Mouse (Mus musculus): ENCODE data around the gene Tubb2a. TPM values are rescaled to one million over a fixed set of nuclear protein-coding genes. Genes with fewer than 3 reads are reported as not detected.

Tubb2a gene
- polyA plus RNA-seq (2015; fragmentation: Nextera tagmentation; extraction: Ambion mirVana) = 182 and 192 TPM in 2 replicates

- WGBS = under 1% methylated on average over 45 of the region's 45 CpGs
- peak within 1 kb of the TSS; percentile 73 for H3K4me3 ChIP-seq (replicated peaks)
- H3K9me3 ChIP-seq = no peaks in the 10 kb centered on the region
- 0 out of 2 replicates have a peak, but pooled peaks cover 2% of the 10 kb centered on the region for H3K36me3 ChIP-seq
- no peaks in the 10 kb centered on the region for H3K27me3 ChIP-seq (replicated peaks)
- H3K9ac ChIP-seq = peak within 1 kb of the TSS; percentile 67
- peak within 1 kb of the TSS; percentile 57; the same call in 1 of the 2 replicates for H3K27ac ChIP-seq
- H3K4me1 ChIP-seq = 0 out of 2 replicates have a peak, but pooled peaks cover 16% of the 10 kb centered on the region
- peak; percentile 90 for ATAC-seq (ENCODE audit: insufficient read depth, low FRiP score, low read depth)
- H3K4me2 ChIP-seq = peak within 1 kb of the TSS; percentile 84
These were observed at the start of gene Tubb2a for GRCm38 (mm10) chr13:34077492-34078271. Gene Tubb2a, minus strand, starts transcription at chr13:34078007.

- no peak overlapping the region for H3K4me2 ChIP-seq
- no peak overlapping the region for H3K4me3 ChIP-seq (replicated peaks)
- 78% methylated on average over 4 of the region's 4 CpGs for WGBS
- H3K9me3 ChIP-seq = no peaks in the 10 kb centered on the region
- no peak overlapping the region for H3K9ac ChIP-seq
- ATAC-seq (ENCODE audit: insufficient read depth, low FRiP score, low read depth) = no peak
- peaks cover 8% of the 10 kb centered on the region for H3K4me1 ChIP-seq
- H3K36me3 ChIP-seq = no peaks in the 10 kb centered on the region
- no peaks in the 10 kb centered on the region for H3K27me3 ChIP-seq (replicated peaks)
- no peak overlapping the region for H3K27ac ChIP-seq
These were observed 47.9 kb upstream of the Tubb2a start for GRCm38 (mm10) chr13:34125711-34126110.

- Histone ChIP-seq H3K4me3 (replicated peaks) (no peak overlapping the region), H3K4me1 (no peaks in the 10 kb centered on the region), H3K27ac (no peak overlapping the region), H3K4me2 (no peak overlapping the region), H3K36me3 (no peaks in the 10 kb centered on the region), H3K9ac (no peak overlapping the region), H3K27me3 (replicated peaks) (no peaks in the 10 kb centered on the region), H3K9me3 (no peaks in the 10 kb centered on the region)
- no peak for ATAC-seq (ENCODE audit: insufficient read depth, low FRiP score, low read depth)
- 95% methylated on average over 2 of the region's 2 CpGs for WGBS
These were observed 42.7 kb upstream of the Tubb2a start for GRCm38 (mm10) chr13:34120536-34120935.

- H3K4me2 ChIP-seq = no peak overlapping the region
- H3K27me3 ChIP-seq (replicated peaks) = no peaks in the 10 kb centered on the region
- H3K9ac ChIP-seq = no peak overlapping the region
- 18% methylated on average over 4 of the region's 4 CpGs for WGBS
- no peak for ATAC-seq (ENCODE audit: insufficient read depth, low FRiP score, low read depth)
- H3K9me3 ChIP-seq = no peaks in the 10 kb centered on the region
- H3K4me3 ChIP-seq (replicated peaks) = no peak overlapping the region
- no peaks in the 10 kb centered on the region for H3K36me3 ChIP-seq
- no peaks in the 10 kb centered on the region for H3K4me1 ChIP-seq
- H3K27ac ChIP-seq = no peak overlapping the region
These were observed 41.6 kb upstream of the Tubb2a start for GRCm38 (mm10) chr13:34119406-34119805.

GRCm38 (mm10) chr13:34118816-34119215, 41.0 kb upstream of the Tubb2a start:
- Histone ChIP-seq H3K9me3 (no peaks in the 10 kb centered on the region), H3K36me3 (no peaks in the 10 kb centered on the region), H3K9ac (no peak overlapping the region), H3K4me2 (no peak overlapping the region), H3K4me3 (replicated peaks) (no peak overlapping the region), H3K27me3 (replicated peaks) (no peaks in the 10 kb centered on the region), H3K27ac (no peak overlapping the region), H3K4me1 (no peaks in the 10 kb centered on the region)
- 74% methylated on average over 4 of the region's 4 CpGs for WGBS
- ATAC-seq (ENCODE audit: insufficient read depth, low FRiP score, low read depth) = no peak

GRCm38 (mm10) chr13:34116508-34116907, 38.7 kb upstream of the Tubb2a start:
- H3K4me1 ChIP-seq = no peaks in the 10 kb centered on the region
- H3K9me3 ChIP-seq = no peaks in the 10 kb centered on the region
- no peak for ATAC-seq (ENCODE audit: insufficient read depth, low FRiP score, low read depth)
- WGBS = 73% methylated on average over 6 of the region's 6 CpGs
- H3K4me3 ChIP-seq (replicated peaks) = no peak overlapping the region
- no peak overlapping the region for H3K4me2 ChIP-seq
- no peaks in the 10 kb centered on the region for H3K27me3 ChIP-seq (replicated peaks)
- no peak overlapping the region for H3K9ac ChIP-seq
- H3K36me3 ChIP-seq = no peaks in the 10 kb centered on the region
- H3K27ac ChIP-seq = no peak overlapping the region

- no peaks in the 10 kb centered on the region for H3K36me3 ChIP-seq
- no peak overlapping the region for H3K4me3 ChIP-seq (replicated peaks)
- no peaks in the 10 kb centered on the region for H3K4me1 ChIP-seq
- no peaks in the 10 kb centered on the region for H3K27me3 ChIP-seq (replicated peaks)
- no peaks in the 10 kb centered on the region for H3K9me3 ChIP-seq
- WGBS = 78% methylated on average over 4 of the region's 4 CpGs
- no peak for ATAC-seq (ENCODE audit: insufficient read depth, low FRiP score, low read depth)
- no peak overlapping the region for H3K9ac ChIP-seq
- H3K27ac ChIP-seq = no peak overlapping the region
- H3K4me2 ChIP-seq = no peak overlapping the region
These were observed 36.8 kb upstream of the Tubb2a start for GRCm38 (mm10) chr13:34114654-34115053.

GRCm38 (mm10) chr13:34113086-34113485, 35.3 kb upstream of the Tubb2a start:
- Histone ChIP-seq H3K27me3 (replicated peaks) (no peaks in the 10 kb centered on the region), H3K27ac (no peak overlapping the region), H3K9ac (no peak overlapping the region), H3K4me3 (replicated peaks) (no peak overlapping the region), H3K9me3 (no peaks in the 10 kb centered on the region), H3K4me2 (no peak overlapping the region), H3K36me3 (no peaks in the 10 kb centered on the region), H3K4me1 (no peaks in the 10 kb centered on the region)
- WGBS = 90% methylated on average over 3 of the region's 3 CpGs
- ATAC-seq (ENCODE audit: insufficient read depth, low FRiP score, low read depth) = no peak

GRCm38 (mm10) chr13:34112369-34113081, 34.7 kb upstream of the Tubb2a start:
- Histone ChIP-seq H3K27me3 (replicated peaks) (no peaks in the 10 kb centered on the region), H3K4me1 (no peaks in the 10 kb centered on the region), H3K9ac (no peak overlapping the region), H3K4me2 (no peak overlapping the region), H3K27ac (no peak overlapping the region), H3K36me3 (no peaks in the 10 kb centered on the region), H3K4me3 (replicated peaks) (no peak overlapping the region), H3K9me3 (no peaks in the 10 kb centered on the region)
- no peak for ATAC-seq (ENCODE audit: insufficient read depth, low FRiP score, low read depth)
- 74% methylated on average over 5 of the region's 5 CpGs for WGBS

GRCm38 (mm10) chr13:34111878-34112277, 34.1 kb upstream of the Tubb2a start:
- WGBS = 92% methylated on average over 3 of the region's 3 CpGs
- Histone ChIP-seq H3K9ac (no peak overlapping the region), H3K27me3 (replicated peaks) (no peaks in the 10 kb centered on the region), H3K27ac (no peak overlapping the region), H3K4me1 (no peaks in the 10 kb centered on the region), H3K36me3 (no peaks in the 10 kb centered on the region), H3K4me3 (replicated peaks) (no peak overlapping the region), H3K4me2 (no peak overlapping the region), H3K9me3 (no peaks in the 10 kb centered on the region)
- ATAC-seq (ENCODE audit: insufficient read depth, low FRiP score, low read depth) = no peak

GRCm38 (mm10) chr13:34111019-34111418, 33.2 kb upstream of the Tubb2a start:
- Histone ChIP-seq H3K4me1 (no peaks in the 10 kb centered on the region), H3K9me3 (no peaks in the 10 kb centered on the region), H3K9ac (no peak overlapping the region), H3K4me2 (no peak overlapping the region), H3K36me3 (no peaks in the 10 kb centered on the region), H3K27ac (no peak overlapping the region), H3K4me3 (replicated peaks) (no peak overlapping the region), H3K27me3 (replicated peaks) (no peaks in the 10 kb centered on the region)
- WGBS = 30% methylated on average over 5 of the region's 5 CpGs
- no peak for ATAC-seq (ENCODE audit: insufficient read depth, low FRiP score, low read depth)

GRCm38 (mm10) chr13:34109677-34110058, 31.9 kb upstream of the Tubb2a start:
- ATAC-seq (ENCODE audit: insufficient read depth, low FRiP score, low read depth) = no peak
- Histone ChIP-seq H3K27me3 (replicated peaks) (no peaks in the 10 kb centered on the region), H3K4me3 (replicated peaks) (no peak overlapping the region), H3K9me3 (no peaks in the 10 kb centered on the region), H3K4me2 (no peak overlapping the region), H3K9ac (no peak overlapping the region), H3K4me1 (no peaks in the 10 kb centered on the region), H3K27ac (no peak overlapping the region), H3K36me3 (no peaks in the 10 kb centered on the region)
- WGBS = 56% methylated on average over 4 of the region's 4 CpGs
